Mouse (Mus musculus): ENCODE measurements at regions not wholly inside any gene's neighbourhood (a gene's known extent, or its start where the extent isn't known, plus 50 kb on each side); places are given as distances from the start of the nearest gene placed in this dataset.

GRCm38 (mm10) chr11:55974224-55974875 is 66.5 kb downstream of the Nmur2 start:
- Histone ChIP-seq H3K4me3 (ENCODE audit: insufficient read depth, low read length) (no peak overlapping the region), H3K4me1 (ENCODE audit: control insufficient read depth, insufficient read depth, low read length) (peaks cover 2% of the 10 kb centered on the region; the same call in 1 of the 2 replicates), H3K27ac (ENCODE audit: insufficient read depth, low read length) (no peak overlapping the region)
- no peak for TF ChIP-seq POLR2A (IDR thresholded peaks at IDR 0.05; ENCODE audit: extremely low read depth, insufficient read depth, low read length)
- no peak for TF ChIP-seq CTCF (IDR thresholded peaks at IDR 0.05; ENCODE audit: extremely low read depth, insufficient read depth, low read length)

GRCm38 (mm10) chr11:55966580-55966979 is 74.2 kb downstream of the Nmur2 start:
- TF ChIP-seq POLR2A (IDR thresholded peaks at IDR 0.05; ENCODE audit: extremely low read depth, insufficient read depth, low read length) (no peak), CTCF (IDR thresholded peaks at IDR 0.05; ENCODE audit: extremely low read depth, insufficient read depth, low read length) (no peak)
- Histone ChIP-seq H3K27ac (ENCODE audit: insufficient read depth, low read length) (no peak overlapping the region), H3K4me1 (ENCODE audit: control insufficient read depth, insufficient read depth, low read length) (no peaks in the 10 kb centered on the region), H3K4me3 (ENCODE audit: insufficient read depth, low read length) (no peak overlapping the region)

GRCm38 (mm10) chr11:55958372-55958771 is 82.4 kb downstream of the Nmur2 start:
- no peak overlapping the region for H3K4me3 ChIP-seq (ENCODE audit: insufficient read depth, low read length)
- H3K27ac ChIP-seq (ENCODE audit: insufficient read depth, low read length), result no peak overlapping the region
- TF ChIP-seq CTCF (IDR thresholded peaks at IDR 0.05; ENCODE audit: extremely low read depth, insufficient read depth, low read length) (no peak), POLR2A (IDR thresholded peaks at IDR 0.05; ENCODE audit: extremely low read depth, insufficient read depth, low read length) (no peak)
- no peaks in the 10 kb centered on the region for H3K4me1 ChIP-seq (ENCODE audit: control insufficient read depth, insufficient read depth, low read length)

GRCm38 (mm10) chr11:55957355-55957754 is 83.5 kb downstream of the Nmur2 start:
- Histone ChIP-seq H3K4me1 (ENCODE audit: control insufficient read depth, insufficient read depth, low read length) (no peaks in the 10 kb centered on the region), H3K27ac (ENCODE audit: insufficient read depth, low read length) (no peak overlapping the region), H3K4me3 (ENCODE audit: insufficient read depth, low read length) (no peak overlapping the region)
- TF ChIP-seq CTCF (IDR thresholded peaks at IDR 0.05; ENCODE audit: extremely low read depth, insufficient read depth, low read length) (no peak), POLR2A (IDR thresholded peaks at IDR 0.05; ENCODE audit: extremely low read depth, insufficient read depth, low read length) (no peak)

- TF ChIP-seq CTCF (IDR thresholded peaks at IDR 0.05; ENCODE audit: extremely low read depth, insufficient read depth, low read length) (no peak), POLR2A (IDR thresholded peaks at IDR 0.05; ENCODE audit: extremely low read depth, insufficient read depth, low read length) (no peak)
- no peak overlapping the region for H3K4me3 ChIP-seq (ENCODE audit: insufficient read depth, low read length)
- no peak overlapping the region for H3K27ac ChIP-seq (ENCODE audit: insufficient read depth, low read length)
Measured at GRCm38 (mm10) chr11:55953696-55954095, 87.1 kb downstream of the Nmur2 start.

GRCm38 (mm10) chr11:55949596-55949995 is 91.2 kb downstream of the Nmur2 start:
- TF ChIP-seq POLR2A (IDR thresholded peaks at IDR 0.05; ENCODE audit: extremely low read depth, insufficient read depth, low read length), result no peak
- TF ChIP-seq CTCF (IDR thresholded peaks at IDR 0.05; ENCODE audit: extremely low read depth, insufficient read depth, low read length), result no peak
- no peaks in the 10 kb centered on the region for H3K4me1 ChIP-seq (ENCODE audit: control insufficient read depth, insufficient read depth, low read length)
- no peak overlapping the region for H3K27ac ChIP-seq (ENCODE audit: insufficient read depth, low read length)
- no peak overlapping the region for H3K4me3 ChIP-seq (ENCODE audit: insufficient read depth, low read length)

More at GRCm38 (mm10) chr11:55953696-55954095, 87.1 kb downstream of the Nmur2 start:
- H3K4me1 ChIP-seq (ENCODE audit: control insufficient read depth, insufficient read depth, low read length), result no peaks in the 10 kb centered on the region

- Histone ChIP-seq H3K4me3 (ENCODE audit: insufficient read depth, low read length) (no peak overlapping the region), H3K4me1 (ENCODE audit: control insufficient read depth, insufficient read depth, low read length) (no peaks in the 10 kb centered on the region), H3K27ac (ENCODE audit: insufficient read depth, low read length) (no peak overlapping the region)
- TF ChIP-seq POLR2A (IDR thresholded peaks at IDR 0.05; ENCODE audit: extremely low read depth, insufficient read depth, low read length) (no peak), CTCF (IDR thresholded peaks at IDR 0.05; ENCODE audit: extremely low read depth, insufficient read depth, low read length) (no peak)
Measured at GRCm38 (mm10) chr11:55946629-55947240, 94.1 kb downstream of the Nmur2 start.

- Histone ChIP-seq H3K4me1 (ENCODE audit: control insufficient read depth, insufficient read depth, low read length) (no peaks in the 10 kb centered on the region), H3K27ac (ENCODE audit: insufficient read depth, low read length) (no peak overlapping the region), H3K4me3 (ENCODE audit: insufficient read depth, low read length) (no peak overlapping the region)
- TF ChIP-seq CTCF (IDR thresholded peaks at IDR 0.05; ENCODE audit: extremely low read depth, insufficient read depth, low read length) (no peak), POLR2A (IDR thresholded peaks at IDR 0.05; ENCODE audit: extremely low read depth, insufficient read depth, low read length) (no peak)
Measured at GRCm38 (mm10) chr11:55946028-55946427, 94.8 kb downstream of the Nmur2 start.

GRCm38 (mm10) chr11:55939983-55940382 is 100.8 kb downstream of the Nmur2 start:
- Histone ChIP-seq H3K27ac (ENCODE audit: insufficient read depth, low read length) (no peak overlapping the region), H3K4me3 (ENCODE audit: insufficient read depth, low read length) (no peak overlapping the region), H3K4me1 (ENCODE audit: control insufficient read depth, insufficient read depth, low read length) (no peaks in the 10 kb centered on the region)
- TF ChIP-seq CTCF (IDR thresholded peaks at IDR 0.05; ENCODE audit: extremely low read depth, insufficient read depth, low read length) (no peak), POLR2A (IDR thresholded peaks at IDR 0.05; ENCODE audit: extremely low read depth, insufficient read depth, low read length) (no peak)

GRCm38 (mm10) chr11:55926366-55926765 is 114.4 kb downstream of the Nmur2 start:
- no peak overlapping the region for H3K27ac ChIP-seq (ENCODE audit: insufficient read depth, low read length)
- H3K4me3 ChIP-seq (ENCODE audit: insufficient read depth, low read length), result no peak overlapping the region
- no peaks in the 10 kb centered on the region for H3K4me1 ChIP-seq (ENCODE audit: control insufficient read depth, insufficient read depth, low read length)
- no peak for TF ChIP-seq POLR2A (IDR thresholded peaks at IDR 0.05; ENCODE audit: extremely low read depth, insufficient read depth, low read length)
- TF ChIP-seq CTCF (IDR thresholded peaks at IDR 0.05; ENCODE audit: extremely low read depth, insufficient read depth, low read length), result 0 out of 2 replicates have a peak, but pooled peaks have one; percentile 31

Data from cortical plate, adult 2 months (tissue).